Mouse (Mus musculus) forebrain, embryonic 10.5 days (tissue): ENCODE results near the gene Mansc1. TPM values are rescaled to one million over a fixed set of nuclear protein-coding genes. Genes with fewer than 3 reads are reported as not detected.

ENCODE experiments used
- DNase-seq: peaks from one replicate; pipeline ENCODE4 v3.0.0-alpha.2; 2017; ENCODE audit warnings: low spot score; ENCODE audit errors: extremely low spot score
- H3K27ac ChIP-seq: fragments of 300-500 bp; sonication (generic); 2 replicates; pipeline ENCODE4 v1.5.1; 2016; ENCODE audit warnings: mild to moderate bottlenecking
- H3K27me3 ChIP-seq: fragments of 300-500 bp; sonication (generic); 2 replicates; pipeline ENCODE4 v1.6.1; 2016; ENCODE audit warnings: mild to moderate bottlenecking; ENCODE audit not compliant: poor library complexity, severe bottlenecking
- H3K36me3 ChIP-seq: fragments of 300-500 bp; sonication (generic); replicated peaks from 2 replicates; pipeline ENCODE4 v1.6.1; 2016; ENCODE audit warnings: mild to moderate bottlenecking, moderate library complexity
- H3K4me1 ChIP-seq: fragments of 300-500 bp; sonication (generic); 2 replicates; pipeline ENCODE4 v1.6.1; 2016
- H3K4me3 ChIP-seq: fragments of 300-500 bp; sonication (generic); 2 replicates; pipeline ENCODE4 v1.5.1; 2016; ENCODE audit warnings: mild to moderate bottlenecking, moderate library complexity
- H3K9me3 ChIP-seq: fragments of 300-500 bp; sonication (generic); 2 replicates; pipeline ENCODE4 v1.6.1; 2016; ENCODE audit warnings: mild to moderate bottlenecking, moderate library complexity
- WGBS: fragments of 180-500 bp; shearing (Covaris S2); methylation state at CpG from one replicate; pipeline ENCODE4 v1.1.7; 2016; 5-methylcytosine and 5-hydroxymethylcytosine counted together
- polyA plus RNA-seq: library from polyadenylated mRNA; unstranded; fragments of >200 nt; fragmentation: Nextera tagmentation; extraction: Ambion mirVana; gene quantifications from 2 replicates; pipeline ENCODE4 v1.2.1, GENCODE M21; 2016

Mansc1 gene
- polyA plus RNA-seq, 1 experiment from 2014 or later, result 0.63 TPM

GRCm38 (mm10) chr6:134575288-134575741, 57.0 kb downstream of the Mansc1 start:
- H3K4me3 ChIP-seq, result no peak overlapping the region
- H3K9me3 ChIP-seq, result peaks cover 7% of the 10 kb centered on the region
- DNase-seq, result no peak
- no peak overlapping the region for H3K27ac ChIP-seq
- 89% methylated on average over 3 of the region's 3 CpGs for WGBS
- H3K27me3 ChIP-seq, result no peaks in the 10 kb centered on the region
- no peaks in the 10 kb centered on the region for H3K4me1 ChIP-seq
- H3K36me3 ChIP-seq, result no peaks in the 10 kb centered on the region

GRCm38 (mm10) chr6:134567986-134568556, 64.2 kb downstream of the Mansc1 start:
- WGBS, result 77% methylated on average over 5 of the region's 5 CpGs
- peaks cover 38% of the 10 kb centered on the region for H3K4me1 ChIP-seq
- no peaks in the 10 kb centered on the region for H3K27me3 ChIP-seq
- no peak overlapping the region for H3K27ac ChIP-seq
- H3K9me3 ChIP-seq, result peaks cover 7% of the 10 kb centered on the region
- H3K4me3 ChIP-seq, result no peak overlapping the region
- no peaks in the 10 kb centered on the region for H3K36me3 ChIP-seq
- no peak for DNase-seq

- no peaks in the 10 kb centered on the region for H3K27me3 ChIP-seq
- peak within 1 kb of the TSS; percentile 100 for H3K27ac ChIP-seq
- peaks cover 38% of the 10 kb centered on the region for H3K4me1 ChIP-seq
- H3K36me3 ChIP-seq, result peaks cover 4% of the 10 kb centered on the region
- WGBS, result under 1% methylated on average over 88 of the region's 99 CpGs
- peaks cover 6% of the 10 kb centered on the region for H3K9me3 ChIP-seq
- DNase-seq, result peak; percentile 85
- peak within 1 kb of the TSS; percentile 96 for H3K4me3 ChIP-seq
These were observed 65.3 kb downstream of the Mansc1 start, which contains the start of gene Lrp6 for GRCm38 (mm10) chr6:134566818-134567485. Gene Lrp6, minus strand, starts transcription at chr6:134566965.

- 0% methylated on average over 51 of the region's 64 CpGs for WGBS
- Histone ChIP-seq H3K4me1 (peaks cover 38% of the 10 kb centered on the region), H3K27me3 (no peaks in the 10 kb centered on the region), H3K36me3 (peaks cover 4% of the 10 kb centered on the region), H3K9me3 (peaks cover under 1% of the 10 kb centered on the region; the same call in 1 of the 2 replicates), H3K27ac (peak overlapping the region; percentile 100), H3K4me3 (peak overlapping the region; percentile 96)
- peak; percentile 60 for DNase-seq
These were observed 66.0 kb downstream of the Mansc1 start for GRCm38 (mm10) chr6:134566248-134566817.

GRCm38 (mm10) chr6:134565606-134566247, 66.6 kb downstream of the Mansc1 start:
- Histone ChIP-seq H3K4me1 (peaks cover 38% of the 10 kb centered on the region), H3K27me3 (no peaks in the 10 kb centered on the region), H3K36me3 (peaks cover 4% of the 10 kb centered on the region), H3K4me3 (peak overlapping the region; percentile 96), H3K9me3 (no peaks in the 10 kb centered on the region), H3K27ac (peak overlapping the region; percentile 100)
- no peak for DNase-seq
- WGBS, result 3% methylated on average over 19 of the region's 19 CpGs

- peak overlapping the region; percentile 96 for H3K4me3 ChIP-seq
- H3K9me3 ChIP-seq, result no peaks in the 10 kb centered on the region
These were observed 67.7 kb downstream of the Mansc1 start for GRCm38 (mm10) chr6:134564539-134564938.

GRCm38 (mm10) chr6:134559635-134560034, 72.7 kb downstream of the Mansc1 start:
- 82% methylated on average over 3 of the region's 3 CpGs for WGBS

More at GRCm38 (mm10) chr6:134564539-134564938, 67.7 kb downstream of the Mansc1 start:
- no peaks in the 10 kb centered on the region for H3K27me3 ChIP-seq
- peaks cover 4% of the 10 kb centered on the region for H3K36me3 ChIP-seq
- no peak for DNase-seq
- WGBS, result 80% methylated on average over 2 of the region's 2 CpGs
- no peak overlapping the region for H3K27ac ChIP-seq
- peaks cover 40% of the 10 kb centered on the region for H3K4me1 ChIP-seq

More at GRCm38 (mm10) chr6:134559635-134560034, 72.7 kb downstream of the Mansc1 start:
- H3K27ac ChIP-seq, result no peak overlapping the region
- no peaks in the 10 kb centered on the region for H3K9me3 ChIP-seq
- H3K36me3 ChIP-seq, result peaks cover 4% of the 10 kb centered on the region
- DNase-seq, result no peak
- no peak overlapping the region for H3K4me3 ChIP-seq
- H3K27me3 ChIP-seq, result no peaks in the 10 kb centered on the region
- peaks cover 28% of the 10 kb centered on the region for H3K4me1 ChIP-seq

Other genes starting within 250 kb of the Mansc1 start
- 0.17 and 0.22 TPM in 2 replicates for gene Bcl2l14, start 236.2 kb downstream of the Mansc1 start, polyA plus RNA-seq
- 25.4 and 25.9 TPM in 2 replicates for gene Lrp6, start 65.5 kb downstream of the Mansc1 start, polyA plus RNA-seq
- gene Borcs5, start 7.0 kb upstream of the Mansc1 start, polyA plus RNA-seq, result 18.4 and 20.1 TPM in 2 replicates
- 16.0 and 19.7 TPM in 2 replicates for gene Dusp16, start 160.1 kb upstream of the Mansc1 start, polyA plus RNA-seq
- 0.86 and 1.1 TPM in 2 replicates for gene Crebl2, start 197.7 kb upstream of the Mansc1 start, polyA plus RNA-seq